Mouse (Mus musculus): ENCODE data around the gene Mrrf.
"Not testable (repeated sequence)": the region's sequence is repeated elsewhere in the genome, so short reads cannot be mapped to it uniquely, and the experiment has no call there.

Gene Mrrf

DNA sequence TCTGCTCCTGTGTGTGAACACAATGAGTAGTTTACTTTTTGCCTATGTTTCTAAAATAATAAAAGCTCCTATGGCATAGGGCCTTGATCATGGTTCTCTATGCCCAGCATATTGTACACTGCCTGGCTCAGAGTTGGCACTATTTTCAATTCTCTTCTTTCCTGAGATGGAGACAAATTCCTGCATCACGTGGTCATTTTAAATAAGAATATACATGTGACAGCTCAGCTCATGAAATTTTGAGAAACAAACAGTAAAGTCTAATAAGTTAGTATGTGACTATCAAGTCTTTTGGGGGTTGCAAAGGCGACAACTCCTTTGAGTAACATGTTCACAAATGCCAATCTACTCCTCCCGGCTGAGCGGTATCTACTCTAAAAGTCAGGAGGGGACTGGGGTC, 302 bp upstream of the Mrrf start:
- DNase-seq = peak; percentile 3

DNA sequence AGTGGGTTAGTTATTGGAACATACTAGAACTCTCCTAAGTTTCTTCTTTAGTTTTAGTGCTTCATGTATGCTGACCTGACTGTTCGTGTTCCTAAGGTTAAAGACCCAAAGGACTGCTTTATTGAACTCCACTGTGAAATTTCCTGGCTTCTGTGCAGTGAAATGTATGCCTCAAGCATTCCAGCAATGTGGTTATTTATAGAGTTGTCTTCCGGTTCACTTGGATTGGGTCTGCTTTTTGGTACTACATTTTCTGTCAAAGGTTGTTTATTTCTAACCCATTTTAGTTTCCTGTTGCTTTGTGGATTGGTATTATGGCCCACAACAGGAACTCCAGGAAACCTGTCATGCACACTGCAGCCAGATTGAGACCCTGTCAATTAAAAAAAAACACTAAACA, 2.9 kb downstream of the Mrrf start:
- DNase-seq = no peak

DNA sequence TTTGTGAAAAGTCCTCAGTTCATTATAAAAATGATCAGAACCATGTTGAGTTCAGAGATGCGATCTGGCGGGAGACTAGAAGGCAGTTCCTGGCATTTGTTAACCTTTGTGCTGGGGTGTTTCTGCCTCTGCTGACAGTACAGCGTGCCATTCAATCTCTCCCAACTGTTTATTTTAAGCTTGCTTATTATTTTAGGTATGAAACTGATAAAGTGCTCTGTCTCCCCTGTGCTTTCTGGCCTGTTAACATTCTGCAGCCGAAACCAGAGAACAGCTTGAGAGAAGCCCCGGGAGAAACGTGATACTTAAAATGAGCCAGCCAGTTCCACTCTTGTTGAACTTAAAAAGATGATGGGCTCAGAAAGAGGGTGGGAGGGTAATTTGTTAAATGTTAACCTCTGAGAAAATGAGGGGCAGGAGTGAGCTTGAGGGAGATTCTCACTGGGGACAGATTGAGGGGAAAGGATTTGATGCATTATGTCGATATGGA, 12.7 kb downstream of the Mrrf start:
- no peak for DNase-seq

- DNase-seq = not testable (repeated sequence)
Measured at GRCm38 (mm10) chr2:36152401-36152800, 16.2 kb downstream of the Mrrf start.

DNA sequence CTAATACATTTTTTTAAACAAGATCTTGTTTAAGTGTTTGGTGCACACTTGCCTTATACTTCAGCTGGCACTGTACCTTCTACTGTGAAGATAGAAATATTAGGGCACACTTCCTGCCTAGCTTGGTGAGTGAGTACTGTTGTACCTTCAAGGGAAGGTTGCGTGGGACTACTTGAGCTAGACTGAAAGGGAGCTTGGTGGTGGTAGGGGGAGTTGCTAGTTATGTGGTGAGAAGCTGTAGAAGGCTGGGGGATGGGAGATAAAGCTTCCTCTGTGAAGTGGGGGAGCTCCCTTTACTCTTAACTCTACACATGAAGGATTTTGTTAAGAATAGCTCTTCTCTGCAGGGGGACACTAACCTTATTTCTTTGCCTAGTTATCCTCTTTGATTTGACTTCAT, 21.3 kb downstream of the Mrrf start:
- no peak for DNase-seq

- no peak for DNase-seq
Measured at GRCm38 (mm10) chr2:36159336-36159735, 23.1 kb downstream of the Mrrf start.

DNA sequence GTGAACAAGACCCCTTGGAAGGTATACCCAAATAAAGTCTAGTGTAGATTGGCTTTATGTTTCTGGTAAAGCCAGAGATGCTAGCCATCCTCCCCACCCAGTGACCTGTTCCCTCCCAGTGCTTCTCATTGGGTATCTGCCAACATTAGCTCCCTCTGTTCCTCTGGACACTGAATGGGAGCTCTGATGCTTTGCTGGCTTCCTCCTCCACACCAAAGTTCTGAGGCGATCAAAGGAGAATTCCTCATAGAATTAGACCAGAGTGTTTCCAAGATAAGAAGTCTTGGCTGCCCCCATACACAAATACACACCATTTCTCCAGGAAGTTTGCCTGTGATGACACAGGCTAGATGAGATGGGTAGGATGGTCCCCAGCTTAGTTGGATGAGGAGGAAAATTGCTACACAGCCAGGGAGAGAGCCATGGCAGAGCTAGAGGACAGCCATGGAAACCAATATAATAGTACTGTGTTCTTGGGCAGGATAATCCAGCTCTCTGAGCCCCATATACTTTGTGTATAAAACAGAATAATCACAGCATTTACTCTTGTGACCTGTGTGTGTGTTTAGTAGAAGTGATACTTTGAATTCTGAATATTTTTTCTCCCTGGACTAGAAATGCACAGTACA, 31.9 kb downstream of the Mrrf start:
- no peak for DNase-seq

DNA sequence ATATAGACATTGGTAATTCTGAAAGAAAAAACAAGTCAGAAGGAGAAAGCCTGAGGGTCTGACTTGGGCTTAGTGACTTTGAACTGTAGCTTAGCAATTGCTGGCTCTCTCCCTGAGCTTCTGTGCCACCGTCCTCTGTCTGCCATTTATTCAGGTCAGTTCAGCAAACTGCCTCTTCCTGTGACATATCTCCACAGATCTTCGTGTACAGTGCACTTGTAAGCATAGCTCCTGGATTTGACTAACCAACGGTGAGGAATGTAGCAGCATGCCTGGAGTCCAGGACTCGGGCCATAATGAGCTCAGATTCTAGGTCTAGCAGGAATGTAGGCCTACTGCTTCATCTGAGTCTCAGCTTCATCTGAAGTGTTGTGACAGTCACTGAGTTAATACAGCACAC, 33.0 kb downstream of the Mrrf start:
- DNase-seq = no peak

DNA sequence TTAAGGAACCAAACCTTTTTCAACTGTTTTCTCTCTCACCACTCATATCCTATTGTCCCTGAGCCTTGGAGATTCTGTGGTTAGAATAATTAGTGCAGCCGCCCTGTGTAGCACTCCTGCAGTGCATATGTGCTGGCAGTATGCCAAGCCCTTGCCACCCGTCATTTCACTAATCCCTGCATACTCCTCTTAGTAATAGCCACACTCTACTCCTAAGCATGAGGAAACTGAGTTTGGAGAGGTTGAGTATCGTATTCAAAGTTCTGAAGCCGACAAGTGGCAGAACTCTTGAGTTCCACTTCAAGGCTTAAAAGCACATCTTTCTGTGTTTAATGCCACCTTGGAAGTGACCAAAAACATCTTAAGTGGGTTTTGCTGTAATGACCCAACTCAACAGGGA, 35.9 kb downstream of the Mrrf start:
- no peak for DNase-seq

- no peak for DNase-seq
Measured at GRCm38 (mm10) chr2:36172574-36172973, 36.4 kb downstream of the Mrrf start.

- no peak for DNase-seq
Measured at GRCm38 (mm10) chr2:36179487-36179886, 43.3 kb downstream of the Mrrf start.

GRCm38 (mm10) chr2:36181587-36182368, 45.6 kb downstream of the Mrrf start:
- not testable (repeated sequence) for DNase-seq

- DNase-seq = no peak
Measured at GRCm38 (mm10) chr2:36183278-36183677, 47.1 kb downstream of the Mrrf start.

- DNase-seq = no peak
Measured at GRCm38 (mm10) chr2:36184192-36184591, 48.0 kb downstream of the Mrrf start.

DNA sequence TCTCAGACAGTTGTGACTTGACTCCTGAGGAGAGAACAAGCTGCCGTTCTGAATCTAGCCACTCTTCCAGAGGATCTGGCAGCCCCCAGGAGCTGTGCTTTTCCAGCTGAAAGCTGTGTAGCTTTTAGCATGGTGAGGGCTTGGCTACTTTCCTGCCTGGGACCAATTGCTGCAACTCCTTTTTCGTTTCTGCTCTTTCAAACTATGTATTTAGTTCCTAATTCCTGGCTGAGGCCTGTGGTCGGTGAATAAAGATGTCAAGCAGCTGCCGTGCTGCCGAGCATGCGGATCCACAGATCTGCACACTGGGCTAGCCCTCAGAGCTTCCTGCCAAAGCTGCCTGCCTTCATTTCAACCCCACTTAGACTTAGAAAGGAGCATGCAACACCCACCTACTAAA, 48.7 kb downstream of the Mrrf start:
- DNase-seq = no peak

GRCm38 (mm10) chr2:36189200-36189599, 53.0 kb downstream of the Mrrf start:
- DNase-seq = not testable (repeated sequence)

DNA sequence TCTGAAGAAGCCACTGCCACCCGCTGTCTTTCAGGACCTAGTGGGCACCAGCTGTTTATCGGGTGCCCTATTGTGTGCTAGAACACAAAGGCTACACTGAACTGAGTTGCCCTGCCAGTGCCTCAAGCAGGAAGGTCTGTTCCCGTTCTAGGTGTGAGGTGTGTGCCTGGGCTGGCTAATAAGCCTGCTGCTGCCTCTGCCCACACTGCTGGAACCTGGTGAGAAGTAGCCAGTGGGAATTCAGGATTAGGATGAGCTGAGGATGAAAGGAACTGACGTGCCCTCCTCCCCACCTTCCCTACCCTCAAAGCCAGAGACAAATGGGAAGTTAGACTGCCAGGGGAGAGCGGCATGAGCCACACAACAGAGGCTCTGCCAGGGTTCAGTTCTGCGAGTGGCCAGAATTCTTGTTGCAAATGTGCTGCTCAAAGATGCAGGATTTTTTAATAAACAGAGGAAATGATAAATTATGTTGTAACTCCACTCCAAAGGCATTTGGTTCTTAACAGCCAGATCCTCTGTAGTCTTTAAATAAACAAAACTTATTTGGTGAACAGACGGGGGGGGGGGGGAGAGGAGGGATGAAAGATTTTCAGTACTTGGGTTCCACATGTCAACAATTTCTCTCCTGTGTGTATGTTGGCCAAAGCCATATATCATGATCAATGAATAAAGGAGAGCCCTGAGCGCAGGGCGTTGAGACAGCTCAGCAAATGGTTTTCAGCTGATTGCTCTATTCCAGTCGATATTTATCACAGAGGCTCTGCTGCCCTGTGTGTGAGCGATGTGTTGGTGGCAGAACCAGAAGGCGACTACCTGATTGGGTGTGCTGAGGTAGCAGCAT, 55.1 kb downstream of the Mrrf start:
- DNase-seq = no peak

- DNase-seq = no peak
Measured at GRCm38 (mm10) chr2:36197021-36197420, 60.8 kb downstream of the Mrrf start.

GRCm38 (mm10) chr2:36197919-36198881, 62.0 kb downstream of the Mrrf start:
- DNase-seq = no peak

- no peak for DNase-seq
Measured at GRCm38 (mm10) chr2:36198882-36199262, 62.7 kb downstream of the Mrrf start.

GRCm38 (mm10) chr2:36200813-36201212, 64.6 kb downstream of the Mrrf start:
- DNase-seq = no peak

Measured in cerebellum, adult 9-11 months (tissue).